Mouse (Mus musculus): ENCODE data around the gene Hes7. TPM values are rescaled to one million over a fixed set of nuclear protein-coding genes. Genes with fewer than 3 reads are reported as not detected.

Hes7 gene
- total RNA-seq (2017): not detected in 2 replicates

DNA sequence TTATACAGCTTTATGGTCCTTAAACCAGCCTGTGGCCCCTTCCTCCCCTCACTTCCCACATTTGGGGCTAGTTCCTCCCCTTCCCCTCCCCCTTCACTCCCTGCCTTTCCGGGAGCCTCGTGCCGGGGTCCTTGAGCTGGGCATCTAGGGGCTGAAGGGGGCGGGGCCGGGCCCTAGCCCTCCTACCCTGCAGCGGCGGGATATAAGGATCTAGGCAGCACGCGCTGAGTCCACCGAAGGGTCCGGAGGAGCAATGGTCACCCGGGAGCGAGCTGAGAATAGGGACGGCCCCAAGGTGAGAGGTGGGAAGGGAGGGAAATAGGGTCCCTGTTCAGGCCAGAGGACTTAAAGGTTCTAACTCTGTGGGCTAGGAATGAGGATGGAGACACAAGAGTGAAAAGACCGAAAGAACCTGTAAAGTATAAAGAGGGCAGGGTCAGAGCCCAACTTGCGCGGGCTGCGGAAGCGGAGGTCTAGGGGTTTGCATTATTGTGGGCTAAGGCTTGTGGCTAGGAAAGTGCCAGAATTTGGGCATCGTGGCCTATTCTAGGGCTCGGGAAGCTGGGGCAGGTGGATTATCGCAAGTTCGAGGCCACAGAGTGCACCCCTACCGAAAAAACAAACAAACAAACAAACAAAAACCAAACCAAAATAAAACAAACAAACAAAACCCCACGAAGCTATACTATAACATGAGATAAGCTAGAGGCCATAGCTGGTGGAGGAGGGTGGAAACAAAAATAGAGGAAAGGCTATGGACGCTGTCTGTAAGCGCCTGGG, at the start of gene Hes7:
Gene Hes7 (plus strand): TSS at position 184 of the 780 bp plus-strand sequence.
- no peak for ATAC-seq (replicated peaks in 1 of 2; ENCODE audit: insufficient read depth in 1 of 2, low FRiP score in 2 of 2, low TSS enrichment in 1 of 2, low read depth in 1 of 2, poor library complexity in 2 of 2, severe bottlenecking in 2 of 2)

DNA sequence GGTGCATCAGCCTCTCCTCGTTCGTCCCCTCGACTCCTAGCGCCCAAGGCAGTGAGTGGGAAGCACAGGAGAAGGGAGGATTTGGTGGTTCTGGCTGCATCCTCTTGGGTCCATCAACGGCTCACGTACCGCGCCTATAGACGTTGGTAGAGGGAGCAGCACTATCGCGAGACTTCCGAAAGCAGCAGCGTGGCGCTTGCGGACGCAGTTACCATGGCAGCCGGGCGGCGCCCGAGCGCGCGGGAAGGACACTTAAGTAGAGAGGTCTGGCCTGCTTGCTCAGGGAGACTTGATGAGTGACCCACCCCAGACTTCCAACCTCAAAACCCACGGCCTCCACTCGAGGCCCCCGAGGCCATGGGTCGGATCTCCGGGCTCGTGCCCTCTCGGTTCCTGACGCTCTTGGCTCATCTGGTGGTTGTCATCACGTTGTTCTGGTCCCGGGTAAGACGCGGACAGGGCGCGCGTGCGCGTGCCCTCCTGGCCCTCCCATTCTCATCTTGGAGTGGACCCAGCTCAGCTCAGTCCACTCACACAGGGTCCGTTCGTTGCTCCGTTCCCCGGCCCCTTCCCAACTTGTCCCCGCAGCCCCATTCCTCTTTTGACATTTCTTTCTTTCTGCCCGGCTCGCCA, 49.5 kb upstream of the Hes7 start, which contains the start of gene Tmem107:
Gene Tmem107 (plus strand): TSS at position 217 of the 633 bp plus-strand sequence.
- peak; percentile 61 to 67 for ATAC-seq (replicated peaks in 1 of 2; ENCODE audit: insufficient read depth in 1 of 2, low FRiP score in 2 of 2, low TSS enrichment in 1 of 2, low read depth in 1 of 2, poor library complexity in 2 of 2, severe bottlenecking in 2 of 2)

DNA sequence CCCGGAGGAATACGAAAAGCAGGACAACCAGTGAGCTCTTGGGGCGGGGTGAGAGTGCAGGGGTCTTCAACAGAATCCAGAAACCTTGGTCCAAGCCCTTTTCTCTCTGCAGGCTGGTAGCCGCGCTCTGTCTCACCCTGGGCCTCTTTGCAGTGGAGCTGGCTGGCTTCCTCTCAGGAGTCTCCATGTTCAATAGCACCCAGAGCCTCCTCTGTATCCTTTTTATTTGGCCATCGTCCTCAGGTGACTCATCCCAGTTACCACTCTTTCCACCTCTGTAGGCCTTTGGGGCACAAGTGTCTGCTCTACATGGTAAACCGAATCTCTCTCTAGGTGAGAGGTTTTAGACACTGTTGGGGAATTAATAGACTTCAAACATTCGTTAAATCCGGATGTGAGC, 48.9 kb upstream of the Hes7 start:
- no peak for ATAC-seq (replicated peaks in 1 of 2; ENCODE audit: insufficient read depth in 1 of 2, low FRiP score in 2 of 2, low TSS enrichment in 1 of 2, low read depth in 1 of 2, poor library complexity in 2 of 2, severe bottlenecking in 2 of 2)

DNA sequence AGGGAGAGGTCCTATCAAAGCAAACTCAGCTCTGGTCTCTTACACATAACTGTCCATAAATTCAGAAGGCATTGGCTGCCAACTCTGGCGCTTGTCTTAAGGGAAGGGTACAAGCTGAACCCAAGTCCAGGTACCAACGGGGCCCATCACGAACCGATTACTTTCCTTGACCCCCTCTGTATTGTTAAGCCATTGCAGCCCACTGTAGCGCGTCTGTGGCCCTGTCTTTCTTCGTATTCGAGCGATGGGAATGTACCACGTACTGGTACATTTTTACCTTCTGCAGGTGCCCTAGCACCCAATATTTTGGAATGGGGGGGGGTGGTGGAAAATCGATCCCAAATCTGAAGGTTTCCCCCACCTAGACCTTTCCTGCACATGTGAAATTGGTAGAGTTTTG, 48.0 kb upstream of the Hes7 start:
- ATAC-seq (replicated peaks in 1 of 2; ENCODE audit: insufficient read depth in 1 of 2, low FRiP score in 2 of 2, low TSS enrichment in 1 of 2, low read depth in 1 of 2, poor library complexity in 2 of 2, severe bottlenecking in 2 of 2): no peak

DNA sequence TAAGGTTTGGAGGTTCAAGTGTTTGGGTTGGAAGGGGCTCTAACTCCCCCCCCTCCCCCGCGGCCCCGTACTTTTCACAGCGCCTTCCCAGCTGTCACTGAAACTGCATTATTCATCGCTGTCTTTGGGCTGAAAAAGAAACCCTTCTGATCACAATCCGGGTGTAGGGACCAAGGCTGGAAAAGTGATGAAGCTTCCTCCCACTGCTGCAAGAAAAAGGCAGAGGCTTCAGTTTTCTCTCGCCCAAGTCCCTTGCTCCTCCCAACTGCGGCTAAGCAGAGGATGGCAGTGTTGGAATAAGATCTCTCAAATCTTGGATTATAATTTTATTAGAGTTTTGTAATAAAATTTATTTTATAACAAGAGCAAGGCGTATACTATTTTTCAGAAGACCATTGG, 47.5 kb upstream of the Hes7 start:
- ATAC-seq (replicated peaks in 1 of 2; ENCODE audit: insufficient read depth in 1 of 2, low FRiP score in 2 of 2, low TSS enrichment in 1 of 2, low read depth in 1 of 2, poor library complexity in 2 of 2, severe bottlenecking in 2 of 2): no peak

DNA sequence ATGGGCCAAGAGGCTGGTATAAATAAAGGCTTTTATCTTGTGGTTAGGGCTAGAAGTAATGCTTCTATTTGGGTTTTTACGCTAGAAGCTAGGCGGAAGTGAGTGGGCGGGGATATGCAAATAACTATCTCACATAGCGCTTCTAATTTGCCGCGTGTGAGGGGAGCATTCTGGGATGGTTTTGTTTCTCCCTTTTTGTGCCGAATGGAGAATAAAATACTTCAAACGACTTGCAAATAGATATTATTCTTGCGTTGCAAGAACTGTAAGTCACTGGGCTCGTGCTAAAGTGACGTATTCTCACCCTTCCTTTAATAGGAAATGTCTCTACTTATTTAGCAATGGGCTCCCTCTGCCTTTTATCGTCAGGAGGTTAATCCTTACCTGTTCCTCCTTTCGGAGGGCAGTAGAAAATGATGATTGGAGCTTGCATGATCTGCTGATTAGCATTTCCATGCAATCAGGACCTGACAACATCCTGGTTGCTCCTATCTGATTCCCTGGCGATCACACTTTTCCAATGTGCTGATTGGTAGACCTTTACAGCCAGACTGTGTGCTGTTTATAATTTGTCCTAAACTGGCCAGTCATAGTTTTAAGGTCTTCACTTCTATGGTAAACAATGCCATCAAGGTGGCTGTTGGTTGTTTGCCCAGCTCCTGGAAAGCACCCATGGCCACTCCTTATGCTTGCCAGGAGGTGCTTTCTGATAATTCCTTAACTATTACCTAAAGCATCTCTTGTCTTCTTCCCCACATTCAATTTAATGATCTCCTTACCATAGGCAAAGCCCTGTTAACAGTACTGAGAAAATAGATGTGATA, 46.9 kb upstream of the Hes7 start:
- ATAC-seq (replicated peaks in 1 of 2; ENCODE audit: insufficient read depth in 1 of 2, low FRiP score in 2 of 2, low TSS enrichment in 1 of 2, low read depth in 1 of 2, poor library complexity in 2 of 2, severe bottlenecking in 2 of 2): peak; percentile 75 to 83

DNA sequence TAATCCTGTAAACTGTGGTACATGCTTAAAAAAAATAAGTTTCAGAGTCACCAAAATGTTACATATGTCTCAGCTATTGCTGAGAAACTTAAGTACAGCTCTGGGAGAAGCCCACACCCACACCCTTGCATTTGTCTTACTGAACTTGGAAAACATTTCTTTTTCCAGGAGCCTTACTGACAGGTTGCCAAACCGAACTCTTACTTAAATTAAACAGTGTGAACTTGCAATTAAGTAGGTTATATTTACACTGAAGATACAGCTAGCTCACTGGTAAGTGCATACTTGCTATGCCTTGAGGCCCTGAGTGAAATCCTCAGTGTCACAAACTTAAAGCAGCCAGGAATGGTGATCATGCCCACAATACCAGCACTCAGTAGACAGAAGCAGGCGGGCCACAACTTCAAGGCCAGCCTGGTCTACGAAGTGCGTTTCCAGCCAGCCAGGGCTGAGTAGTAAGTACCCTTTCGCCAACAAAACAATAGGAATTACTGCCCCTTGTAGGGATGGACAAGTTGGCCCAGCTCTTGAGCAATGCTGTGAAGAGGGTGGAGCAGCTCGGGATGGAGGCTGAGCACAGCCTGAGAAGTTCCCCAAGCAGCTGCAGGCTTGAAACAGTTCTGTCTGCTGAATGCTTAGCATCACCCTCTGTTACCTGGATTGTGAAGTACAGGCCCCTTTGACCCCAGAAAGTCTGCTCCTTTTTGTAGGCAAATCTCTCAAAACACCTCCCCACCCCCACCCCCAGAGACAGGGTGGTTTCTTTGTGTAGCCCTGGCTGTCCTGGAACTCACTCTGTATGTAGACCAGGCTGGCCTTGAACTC, 46.0 kb upstream of the Hes7 start:
- ATAC-seq (replicated peaks in 1 of 2; ENCODE audit: insufficient read depth in 1 of 2, low FRiP score in 2 of 2, low TSS enrichment in 1 of 2, low read depth in 1 of 2, poor library complexity in 2 of 2, severe bottlenecking in 2 of 2): peak in 1 of 2 experiments; percentile 14; a peak in 1 of 4 replicates

DNA sequence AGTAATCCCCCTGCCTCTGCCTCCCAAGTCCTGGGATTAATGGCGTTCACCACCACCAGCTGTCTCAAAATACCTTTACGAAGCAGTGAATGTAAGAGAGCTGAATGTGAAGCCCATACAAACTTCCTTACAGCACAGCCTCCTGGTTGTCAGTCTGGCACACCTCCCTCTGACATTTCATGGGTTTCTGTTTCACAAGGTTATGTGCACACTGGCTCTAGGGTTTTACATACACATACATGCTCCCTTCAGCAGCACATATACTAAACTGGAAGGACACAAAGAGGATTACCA, 45.5 kb upstream of the Hes7 start:
- ATAC-seq (replicated peaks in 1 of 2; ENCODE audit: insufficient read depth in 1 of 2, low FRiP score in 2 of 2, low TSS enrichment in 1 of 2, low read depth in 1 of 2, poor library complexity in 2 of 2, severe bottlenecking in 2 of 2): no peak

DNA sequence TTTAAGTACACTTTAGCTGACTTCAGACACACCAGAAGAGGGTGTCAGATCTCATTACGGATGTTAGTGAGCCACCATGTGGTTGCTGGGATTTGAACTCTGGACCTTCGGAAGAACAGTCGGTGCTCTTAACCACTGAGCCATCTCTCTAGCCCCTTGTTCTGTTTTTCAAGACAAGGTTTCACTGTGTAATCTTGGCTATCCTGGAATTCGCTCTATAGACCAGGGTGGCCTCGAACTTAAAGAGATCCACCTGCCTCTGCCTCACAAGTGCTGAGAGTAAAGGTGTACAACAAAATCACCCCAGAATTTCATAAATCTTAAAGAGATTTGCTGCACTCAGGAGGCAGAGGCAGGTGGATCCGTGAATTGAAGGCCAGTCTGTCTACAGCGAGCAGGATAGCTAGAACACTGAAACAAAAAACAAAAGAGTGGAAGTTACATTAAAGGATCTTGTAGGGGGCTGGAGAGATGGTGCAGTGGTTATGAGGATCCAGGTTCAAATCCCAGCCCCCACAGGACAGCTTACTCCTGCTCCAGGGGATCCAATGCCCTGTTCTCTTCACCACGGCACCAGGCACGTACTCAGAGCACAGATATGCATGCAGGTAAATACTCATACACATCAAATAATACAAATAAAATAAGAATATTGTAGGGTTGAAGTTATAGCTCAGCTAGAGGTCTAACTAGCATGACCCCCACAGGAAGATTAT, 44.3 kb upstream of the Hes7 start:
- no peak for ATAC-seq (replicated peaks in 1 of 2; ENCODE audit: insufficient read depth in 1 of 2, low FRiP score in 2 of 2, low TSS enrichment in 1 of 2, low read depth in 1 of 2, poor library complexity in 2 of 2, severe bottlenecking in 2 of 2)

DNA sequence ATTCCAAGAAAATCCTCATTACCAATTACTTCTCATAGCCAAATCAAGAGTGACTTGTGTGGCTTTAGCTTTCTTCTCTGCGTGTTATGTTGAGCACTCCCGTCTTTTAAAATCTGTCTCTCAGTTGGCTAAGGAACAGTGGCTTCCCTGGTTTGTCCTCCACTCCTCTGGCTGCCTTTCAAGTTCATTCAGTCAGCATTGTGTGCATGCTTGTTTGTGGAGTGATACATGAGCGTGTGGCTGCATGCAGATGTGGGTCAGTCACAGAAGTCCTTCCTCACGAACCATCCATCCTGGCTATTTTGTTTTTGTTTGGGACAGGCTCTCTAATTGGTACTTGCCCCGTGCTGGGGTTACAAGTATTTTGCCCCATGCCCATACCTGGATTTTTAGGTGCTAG, 43.6 kb upstream of the Hes7 start:
- no peak for ATAC-seq (replicated peaks in 1 of 2; ENCODE audit: insufficient read depth in 1 of 2, low FRiP score in 2 of 2, low TSS enrichment in 1 of 2, low read depth in 1 of 2, poor library complexity in 2 of 2, severe bottlenecking in 2 of 2)

DNA sequence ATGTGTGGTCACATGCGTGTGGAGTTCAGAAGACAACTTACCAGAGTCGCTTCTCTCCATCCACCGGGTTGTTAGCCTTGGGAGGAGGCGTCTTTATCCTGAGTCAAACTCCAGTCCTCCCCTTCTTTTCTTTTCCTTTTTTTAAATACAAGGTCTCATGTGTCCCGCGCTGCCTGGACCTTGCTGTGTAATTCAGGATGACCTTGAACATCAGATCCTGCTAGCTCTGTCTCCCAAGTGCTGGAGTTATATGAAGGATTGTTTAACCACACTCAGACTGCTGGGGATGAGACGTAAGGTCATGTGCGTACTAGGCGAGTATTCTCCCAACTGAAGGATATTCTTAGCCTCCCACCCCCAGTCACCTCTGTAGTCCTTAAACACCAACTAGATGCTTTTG, 42.9 kb upstream of the Hes7 start:
- ATAC-seq (replicated peaks in 1 of 2; ENCODE audit: insufficient read depth in 1 of 2, low FRiP score in 2 of 2, low TSS enrichment in 1 of 2, low read depth in 1 of 2, poor library complexity in 2 of 2, severe bottlenecking in 2 of 2): no peak

DNA sequence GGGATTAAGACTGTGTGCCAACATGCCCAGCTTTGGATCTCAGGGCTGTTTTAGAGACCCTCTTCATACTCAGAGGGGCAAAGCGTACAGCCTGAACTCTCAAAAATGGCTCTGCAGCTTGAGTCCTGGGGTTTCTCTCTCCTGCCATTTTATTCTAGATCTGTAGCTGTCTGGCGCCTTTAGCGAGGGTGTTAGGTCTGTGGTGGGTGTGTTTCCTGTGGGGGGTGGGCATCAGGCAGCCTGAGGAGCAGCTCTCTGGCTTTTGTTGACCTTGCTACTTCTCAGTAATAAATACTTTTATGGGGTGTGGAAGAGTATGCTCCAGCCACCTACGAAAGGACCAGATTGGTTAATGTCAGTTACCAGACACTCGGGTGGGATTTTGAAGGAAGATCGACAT, 42.2 kb upstream of the Hes7 start:
- no peak for ATAC-seq (replicated peaks in 1 of 2; ENCODE audit: insufficient read depth in 1 of 2, low FRiP score in 2 of 2, low TSS enrichment in 1 of 2, low read depth in 1 of 2, poor library complexity in 2 of 2, severe bottlenecking in 2 of 2)

DNA sequence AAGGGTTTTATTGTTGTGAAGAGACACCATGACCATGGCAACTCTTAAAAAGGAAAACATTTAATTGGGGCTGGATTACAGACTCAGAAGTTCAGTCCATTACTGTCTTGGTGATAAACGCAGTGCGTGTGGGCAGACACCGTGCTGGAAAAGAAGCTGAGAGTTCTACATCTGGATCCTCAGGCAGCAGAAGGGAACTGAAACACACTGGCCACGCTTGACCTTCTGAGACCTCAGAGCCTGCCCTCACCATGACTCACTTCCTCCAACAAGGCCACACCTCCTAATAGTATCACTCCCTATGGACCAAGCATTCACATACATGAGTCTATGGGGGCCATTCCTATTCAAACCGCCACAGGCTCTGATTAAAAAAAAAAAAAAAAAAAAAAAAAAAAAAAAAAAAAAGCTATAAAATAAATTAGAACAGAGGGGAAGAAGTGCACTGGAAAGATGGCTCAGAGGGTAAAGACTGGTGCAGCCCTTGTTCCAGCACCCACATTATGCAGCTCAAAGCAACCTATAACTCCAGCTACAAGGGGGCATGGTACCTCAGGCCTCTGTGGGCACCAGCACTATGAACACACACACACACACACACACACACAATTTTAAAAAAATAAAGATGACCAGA, 41.3 kb upstream of the Hes7 start:
- no peak for ATAC-seq (replicated peaks in 1 of 2; ENCODE audit: insufficient read depth in 1 of 2, low FRiP score in 2 of 2, low TSS enrichment in 1 of 2, low read depth in 1 of 2, poor library complexity in 2 of 2, severe bottlenecking in 2 of 2)

DNA sequence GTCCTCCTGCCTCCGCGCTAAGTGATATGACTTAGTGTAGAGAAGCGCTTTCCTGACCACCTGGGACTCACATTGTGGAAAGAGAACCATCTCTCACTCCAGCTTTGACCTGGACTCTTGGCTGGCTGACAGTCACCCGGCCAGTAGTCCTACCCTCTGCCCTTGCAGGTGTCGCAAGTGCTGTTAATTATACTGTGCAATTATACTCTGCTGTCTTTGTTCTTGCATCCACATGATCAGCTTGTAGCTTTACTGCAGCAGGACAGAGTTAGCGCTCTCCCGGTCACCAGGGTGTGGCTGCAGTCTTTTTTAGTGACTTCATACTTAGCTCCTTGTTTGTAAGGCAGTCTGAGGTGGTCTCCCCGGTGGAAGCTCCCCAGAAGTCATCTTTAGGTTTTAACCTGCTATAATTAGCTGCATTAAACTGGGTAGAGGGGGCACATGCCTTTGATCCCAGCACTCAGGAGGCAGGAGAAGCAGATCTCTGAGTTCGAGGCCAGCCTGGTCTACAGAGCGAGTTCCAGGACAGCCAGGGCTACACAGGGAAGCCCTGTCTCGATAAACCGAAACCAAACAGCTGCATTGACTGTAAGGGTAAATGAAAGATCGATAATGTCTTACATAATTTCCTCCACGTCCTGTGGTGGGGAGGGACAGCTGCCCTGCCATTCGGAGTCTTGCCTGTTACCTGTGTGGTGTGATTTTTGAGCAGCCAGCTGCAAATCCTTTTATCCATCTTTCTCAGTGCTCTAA, 39.9 kb upstream of the Hes7 start:
- no peak for ATAC-seq (replicated peaks in 1 of 2; ENCODE audit: insufficient read depth in 1 of 2, low FRiP score in 2 of 2, low TSS enrichment in 1 of 2, low read depth in 1 of 2, poor library complexity in 2 of 2, severe bottlenecking in 2 of 2)

DNA sequence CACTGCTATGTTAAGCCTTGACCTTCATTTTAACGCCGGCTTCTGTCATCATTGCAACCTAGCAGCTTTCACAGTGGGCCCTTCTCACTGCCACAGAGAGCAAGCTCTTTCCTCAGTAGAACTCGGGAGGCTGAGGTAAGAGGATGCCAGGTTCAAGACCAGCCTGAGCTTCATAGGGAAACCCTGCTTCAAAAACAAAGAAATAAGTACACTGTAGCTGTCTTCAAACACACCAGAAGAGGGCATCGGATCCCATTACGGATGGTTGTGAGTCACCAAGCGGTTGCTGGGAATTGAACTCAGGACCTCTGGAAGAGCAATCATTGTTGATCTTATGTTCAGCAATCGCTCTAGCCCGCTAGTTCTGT, 39.4 kb upstream of the Hes7 start:
- ATAC-seq (replicated peaks in 1 of 2; ENCODE audit: insufficient read depth in 1 of 2, low FRiP score in 2 of 2, low TSS enrichment in 1 of 2, low read depth in 1 of 2, poor library complexity in 2 of 2, severe bottlenecking in 2 of 2): no peak

DNA sequence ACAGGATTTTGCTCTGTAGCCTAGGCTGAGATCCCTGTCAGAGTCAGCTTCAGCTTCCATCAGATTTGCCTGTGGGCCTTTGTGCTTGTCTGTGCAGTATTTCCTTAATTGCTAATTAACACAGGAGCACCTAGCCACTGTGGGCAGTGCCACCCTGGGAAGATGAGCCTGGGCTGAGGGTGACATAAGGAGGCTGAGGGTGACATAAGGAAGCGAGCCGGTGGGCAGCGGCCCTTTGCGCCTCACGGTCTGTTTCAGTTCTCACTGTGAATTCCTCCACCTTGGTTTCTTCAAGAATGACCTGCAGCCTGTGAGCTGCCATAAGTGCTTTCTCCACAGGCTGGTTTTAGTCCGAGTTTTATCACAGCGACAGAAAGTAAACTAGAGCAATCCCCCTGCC, 38.6 kb upstream of the Hes7 start:
- no peak for ATAC-seq (replicated peaks in 1 of 2; ENCODE audit: insufficient read depth in 1 of 2, low FRiP score in 2 of 2, low TSS enrichment in 1 of 2, low read depth in 1 of 2, poor library complexity in 2 of 2, severe bottlenecking in 2 of 2)

All from hematopoietic stem cell, adult 5-6 weeks (primary cell).